Mouse (Mus musculus) gastrocnemius, postnatal 25 days (tissue): Measurements from ENCODE around the gene Slc30a9. TPM values are rescaled to one million over a fixed set of nuclear protein-coding genes. Genes with fewer than 3 reads are reported as not detected.

Experiments
- total RNA-seq, 2 experiments: library from RNA; stranded (reverse); gene quantifications; 1 replicate in 1 of 2; 2 replicates in 1 of 2; pipeline ENCODE4 v1.2.3; 2021

Slc30a9 gene
- total RNA-seq, 2 experiments from 2014 or later, result 99.0 to 104 TPM

Other genes with a start within 250 kb of the Slc30a9 start
- not detected for gene Phox2b, start 207.7 kb upstream of the Slc30a9 start, total RNA-seq
- gene Tmem33, start 46.4 kb upstream of the Slc30a9 start, total RNA-seq, result 10 to 100 TPM; 23.0 to 30.3 TPM
- under 1 TPM; 0.28 to 0.32 TPM for gene Bend4, start 121.4 kb downstream of the Slc30a9 start, total RNA-seq